Mouse (Mus musculus) embryonic facial prominence, embryonic 13.5 days (tissue): ENCODE results near the gene Zfp287. TPM values are rescaled to one million over a fixed set of nuclear protein-coding genes. Genes with fewer than 3 reads are reported as not detected.

Source experiments
- ATAC-seq: fragments of 200-750 bp; cut with Nextera tagmentation; 2 replicates; pipeline ENCODE4 v1.8.0; 2017; ENCODE audit warnings: low read depth; ENCODE audit not compliant: insufficient number of reproducible peaks, insufficient read depth, low FRiP score, low TSS enrichment
- H3K27ac ChIP-seq: fragments of 300-500 bp; sonication (generic); 2 replicates; pipeline ENCODE4 v1.5.1; 2015; ENCODE audit warnings: moderate library complexity, mild to moderate bottlenecking, inconsistent platforms
- H3K27me3 ChIP-seq: fragments of 300-500 bp; sonication (generic); 2 replicates; pipeline ENCODE4 v1.6.1; 2015; ENCODE audit warnings: mild to moderate bottlenecking, inconsistent platforms
- H3K36me3 ChIP-seq: fragments of 300-500 bp; sonication (generic); 2 replicates; pipeline ENCODE4 v1.6.1; 2015; ENCODE audit warnings: mild to moderate bottlenecking, inconsistent platforms
- H3K4me1 ChIP-seq: fragments of 300-500 bp; sonication (generic); 2 replicates; pipeline ENCODE4 v1.6.1; 2015; ENCODE audit warnings: inconsistent platforms
- H3K4me2 ChIP-seq: fragments of 300-500 bp; sonication (generic); 2 replicates; pipeline ENCODE4 v1.6.1; 2015; ENCODE audit warnings: moderate library complexity, mild to moderate bottlenecking, inconsistent platforms
- H3K4me3 ChIP-seq: fragments of 300-500 bp; sonication (generic); 2 replicates; pipeline ENCODE4 v1.5.1; 2015; ENCODE audit warnings: mild to moderate bottlenecking, inconsistent platforms
- H3K9ac ChIP-seq: fragments of 300-500 bp; sonication (generic); 2 replicates; pipeline ENCODE4 v1.6.1; 2015; ENCODE audit warnings: mild to moderate bottlenecking, inconsistent platforms
- H3K9me3 ChIP-seq: fragments of 300-500 bp; sonication (generic); 2 replicates; pipeline ENCODE4 v1.6.1; 2016; ENCODE audit warnings: inconsistent platforms
- WGBS: fragments of 180-500 bp; shearing (Covaris S2); methylation state at CpG from one replicate; pipeline ENCODE4 v1.1.7; 2015; ENCODE audit warnings: mixed read lengths; 5-methylcytosine and 5-hydroxymethylcytosine counted together
- polyA plus RNA-seq: library from polyadenylated mRNA; unstranded; fragments of >200 nt; fragmentation: Nextera tagmentation; extraction: Ambion mirVana; gene quantifications from 2 replicates; pipeline ENCODE4 v1.2.1, GENCODE M21; 2015

The Zfp287 gene
- polyA plus RNA-seq, 1 experiment from 2014 or later: 14.4 TPM

DNA sequence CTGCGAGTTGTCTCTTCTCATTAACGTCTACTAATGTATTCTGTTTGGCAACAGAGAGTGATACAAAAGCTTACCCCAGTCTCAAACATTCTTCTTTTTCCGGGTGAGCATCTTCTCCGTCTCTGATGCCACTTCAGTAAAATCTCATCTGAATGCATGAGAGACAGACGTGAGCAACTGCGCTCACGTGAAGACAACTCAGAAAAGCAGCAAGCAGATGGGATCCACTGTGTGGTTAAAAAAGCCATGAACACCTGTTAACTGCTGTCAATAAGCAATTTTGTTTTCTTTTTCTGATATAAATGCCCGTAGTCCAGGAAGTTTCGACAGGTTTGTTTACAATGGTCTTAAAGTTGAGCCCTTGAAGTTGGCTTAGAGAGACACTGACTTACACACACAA is 15.5 kb upstream of the Zfp287 start:
- Histone ChIP-seq H3K36me3 (no peaks in the 10 kb centered on the region), H3K9me3 (no peaks in the 10 kb centered on the region), H3K27me3 (peaks cover 37% of the 10 kb centered on the region), H3K4me3 (no peak overlapping the region), H3K27ac (no peak overlapping the region), H3K9ac (no peak overlapping the region), H3K4me1 (peaks cover 9% of the 10 kb centered on the region; the same call in 1 of the 2 replicates), H3K4me2 (no peak overlapping the region)
- WGBS: 61% methylated on average over 9 of the region's 9 CpGs
- no peak for ATAC-seq

- H3K27ac ChIP-seq: no peak overlapping the region
- H3K4me3 ChIP-seq: peak overlapping the region; percentile 36
- ATAC-seq: no peak
- 0 out of 2 replicates have a peak overlapping the region, but pooled peaks have one; percentile 40 for H3K9ac ChIP-seq
- H3K27me3 ChIP-seq: peaks cover 33% of the 10 kb centered on the region
- WGBS: 2% methylated on average over 27 of the region's 27 CpGs
- peak overlapping the region; percentile 64 for H3K4me2 ChIP-seq
- H3K36me3 ChIP-seq: no peaks in the 10 kb centered on the region
- H3K9me3 ChIP-seq: no peaks in the 10 kb centered on the region
- H3K4me1 ChIP-seq: peaks cover 18% of the 10 kb centered on the region
Observed at GRCm38 (mm10) chr11:62746001-62746533, 14.4 kb upstream of the Zfp287 start.

GRCm38 (mm10) chr11:62744103-62744502 is 12.4 kb upstream of the Zfp287 start:
- 46% methylated on average over 5 of the region's 5 CpGs for WGBS
- Histone ChIP-seq H3K4me3 (no peak overlapping the region), H3K4me1 (peaks cover 18% of the 10 kb centered on the region), H3K27me3 (peaks cover 33% of the 10 kb centered on the region), H3K27ac (no peak overlapping the region), H3K9me3 (no peaks in the 10 kb centered on the region), H3K36me3 (no peaks in the 10 kb centered on the region), H3K4me2 (no peak overlapping the region), H3K9ac (no peak overlapping the region)
- no peak for ATAC-seq

GRCm38 (mm10) chr11:62742261-62742957 is 10.7 kb upstream of the Zfp287 start:
- no peak overlapping the region for H3K9ac ChIP-seq
- peak overlapping the region; percentile 9; the same call in 1 of the 2 replicates for H3K4me2 ChIP-seq
- H3K27me3 ChIP-seq: peaks cover 21% of the 10 kb centered on the region
- no peak for ATAC-seq
- peaks cover 18% of the 10 kb centered on the region for H3K4me1 ChIP-seq
- H3K9me3 ChIP-seq: no peaks in the 10 kb centered on the region
- no peak overlapping the region for H3K4me3 ChIP-seq
- peak overlapping the region; percentile 66; the same call in 1 of the 2 replicates for H3K27ac ChIP-seq
- H3K36me3 ChIP-seq: no peaks in the 10 kb centered on the region
- WGBS: 27% methylated on average over 10 of the region's 10 CpGs

DNA sequence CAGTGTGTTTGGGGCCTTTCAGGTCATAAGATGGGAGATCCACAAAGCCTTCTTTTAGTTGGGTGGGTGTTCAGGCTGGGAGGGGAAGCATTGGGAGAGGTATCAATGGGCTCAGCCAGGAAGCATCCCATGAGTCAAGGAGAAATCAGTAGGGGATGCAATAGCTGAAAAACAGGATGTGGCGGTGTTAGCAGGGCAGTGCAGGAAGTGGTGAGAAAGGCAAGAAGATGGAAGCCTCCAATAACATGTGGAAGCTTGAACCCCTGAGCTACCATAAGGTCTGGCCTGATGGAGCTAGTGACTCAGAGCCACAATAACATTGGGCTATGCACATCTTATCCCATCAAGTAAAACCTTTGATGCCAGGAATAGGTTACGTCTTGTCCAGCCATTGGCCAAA is 9.5 kb upstream of the Zfp287 start:
- WGBS: 86% methylated on average over 2 of the region's 2 CpGs
- no peak for ATAC-seq
- H3K9ac ChIP-seq: no peak overlapping the region
- no peaks in the 10 kb centered on the region for H3K36me3 ChIP-seq
- no peaks in the 10 kb centered on the region for H3K9me3 ChIP-seq
- no peak overlapping the region for H3K4me3 ChIP-seq
- H3K27ac ChIP-seq: no peak overlapping the region
- H3K4me1 ChIP-seq: peaks cover 13% of the 10 kb centered on the region
- H3K27me3 ChIP-seq: peaks cover 8% of the 10 kb centered on the region
- H3K4me2 ChIP-seq: no peak overlapping the region

DNA sequence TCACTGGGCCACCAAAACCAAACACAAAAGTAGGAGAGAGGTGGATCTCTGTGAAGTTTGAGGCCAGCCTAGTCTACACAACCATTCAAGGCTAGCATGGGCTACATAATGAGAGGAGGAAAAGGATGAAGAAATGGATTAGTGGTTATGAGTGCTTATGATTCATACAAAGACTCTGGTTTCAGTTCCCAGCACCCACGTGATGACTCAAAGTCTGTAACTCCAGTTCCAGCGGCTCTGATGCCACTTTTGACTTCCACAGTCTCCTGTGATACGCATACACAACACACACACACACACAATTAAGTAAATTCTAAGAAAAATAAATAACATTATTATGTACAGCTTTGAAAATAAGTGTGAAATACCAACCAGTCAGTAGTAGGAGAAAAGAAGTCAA is 960 bp upstream of the Zfp287 start:
- no peak overlapping the region for H3K4me2 ChIP-seq
- no peak overlapping the region for H3K4me3 ChIP-seq
- no peak overlapping the region for H3K27ac ChIP-seq
- ATAC-seq: no peak
- no peaks in the 10 kb centered on the region for H3K9me3 ChIP-seq
- H3K27me3 ChIP-seq: no peaks in the 10 kb centered on the region
- H3K36me3 ChIP-seq: peaks cover 15% of the 10 kb centered on the region
- 80% methylated on average over 3 of the region's 3 CpGs for WGBS
- H3K9ac ChIP-seq: no peak overlapping the region
- H3K4me1 ChIP-seq: peaks cover 12% of the 10 kb centered on the region

DNA sequence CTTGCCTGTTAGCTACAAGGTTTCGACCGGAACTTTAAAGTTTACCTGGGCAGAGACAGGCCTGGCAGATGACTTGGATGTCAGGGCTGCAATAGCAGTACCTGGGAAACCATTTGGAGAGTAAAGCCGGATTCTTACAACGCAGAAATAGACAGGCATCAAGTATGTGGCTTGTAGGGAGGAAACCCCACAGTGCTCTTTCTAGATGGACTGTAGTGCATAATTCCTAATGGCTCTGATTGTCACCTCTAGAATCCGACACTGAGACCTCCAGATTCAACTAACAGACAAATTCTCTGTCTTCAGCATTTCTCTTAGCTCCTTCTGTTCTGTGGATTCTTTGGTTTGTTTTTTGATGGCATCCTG is 300 bp upstream of the Zfp287 start:
- WGBS: 11% methylated on average over 5 of the region's 5 CpGs
- no peak overlapping the region for H3K9ac ChIP-seq
- peaks cover 12% of the 10 kb centered on the region for H3K4me1 ChIP-seq
- ATAC-seq: no peak
- H3K36me3 ChIP-seq: peaks cover 22% of the 10 kb centered on the region
- H3K9me3 ChIP-seq: no peaks in the 10 kb centered on the region
- H3K4me3 ChIP-seq: peak overlapping the region; percentile 85
- no peaks in the 10 kb centered on the region for H3K27me3 ChIP-seq
- peak overlapping the region; percentile 79 for H3K4me2 ChIP-seq
- no peak overlapping the region for H3K27ac ChIP-seq

DNA sequence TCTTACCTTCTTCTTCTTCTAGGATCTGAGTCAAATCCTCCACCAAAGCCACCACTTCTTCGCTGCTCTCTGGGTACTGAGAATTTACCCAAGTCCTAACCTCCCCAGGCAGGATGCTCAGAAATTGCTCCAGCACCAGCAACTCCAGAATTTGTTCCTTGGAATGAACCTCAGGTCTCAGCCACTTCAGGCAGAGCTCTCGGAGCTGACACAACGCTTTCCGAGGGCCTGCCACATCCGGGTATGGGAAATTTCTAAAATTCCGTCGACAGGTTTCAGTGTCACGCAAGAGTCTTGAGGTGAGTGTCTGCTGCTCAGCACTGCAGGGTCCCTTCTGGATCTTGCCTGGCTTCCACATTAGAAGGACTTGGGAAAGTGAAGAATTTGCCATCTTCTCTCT is 3.4 kb downstream of the Zfp287 start:
- no peak for ATAC-seq
- Histone ChIP-seq H3K27me3 (no peaks in the 10 kb centered on the region), H3K9ac (no peak overlapping the region), H3K36me3 (peaks cover 50% of the 10 kb centered on the region), H3K9me3 (no peaks in the 10 kb centered on the region), H3K4me3 (no peak overlapping the region), H3K4me2 (no peak overlapping the region), H3K4me1 (peaks cover 12% of the 10 kb centered on the region), H3K27ac (no peak overlapping the region)
- 89% methylated on average over 8 of the region's 8 CpGs for WGBS

GRCm38 (mm10) chr11:62710657-62711056 is 21.0 kb downstream of the Zfp287 start:
- WGBS: 93% methylated on average over 5 of the region's 5 CpGs
- Histone ChIP-seq H3K27me3 (no peaks in the 10 kb centered on the region), H3K4me2 (no peak overlapping the region), H3K9me3 (no peaks in the 10 kb centered on the region), H3K9ac (no peak overlapping the region), H3K4me1 (no peaks in the 10 kb centered on the region), H3K36me3 (peaks cover 40% of the 10 kb centered on the region), H3K27ac (no peak overlapping the region), H3K4me3 (no peak overlapping the region)
- ATAC-seq: no peak

DNA sequence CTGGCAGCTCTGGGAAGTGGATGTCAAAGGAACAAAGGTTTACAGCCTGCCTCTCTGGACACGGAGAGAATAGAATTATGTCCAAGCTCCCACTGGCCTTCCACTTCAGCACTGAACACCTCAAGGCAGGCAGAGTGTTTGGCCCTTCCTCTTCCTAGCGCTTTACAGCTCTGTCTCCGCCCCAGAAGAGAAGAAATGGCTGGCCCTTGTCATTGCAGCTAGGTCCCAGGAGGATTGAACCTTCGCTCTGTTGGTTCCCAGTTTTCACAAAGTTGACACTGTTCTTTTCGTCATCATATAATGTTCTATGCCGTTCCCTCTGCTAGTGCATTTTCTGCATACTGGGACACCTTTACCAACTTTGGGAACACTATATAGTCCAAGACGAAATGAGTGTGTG is 23.5 kb downstream of the Zfp287 start:
- no peak overlapping the region for H3K27ac ChIP-seq

DNA sequence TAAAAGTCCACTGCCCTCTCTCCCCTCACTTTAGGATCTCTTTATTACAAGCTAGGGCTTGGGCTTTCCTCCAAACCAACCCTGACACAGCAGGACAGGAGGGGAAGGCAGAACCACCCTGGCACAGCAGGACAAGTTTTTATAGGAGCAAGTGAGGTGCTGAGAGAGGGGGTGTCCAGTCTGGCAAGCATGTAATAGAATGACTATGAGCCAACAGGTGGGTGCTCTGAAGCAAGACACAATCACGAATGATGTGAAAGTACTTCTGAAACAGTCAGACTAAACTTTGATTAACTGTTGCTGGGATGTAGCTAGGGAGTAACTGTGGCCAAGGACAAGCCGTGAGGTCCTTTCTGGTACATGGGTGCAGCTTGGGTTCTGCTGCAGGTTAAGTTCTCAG is 25.6 kb downstream of the Zfp287 start:
- no peak overlapping the region for H3K9ac ChIP-seq
- peaks cover 5% of the 10 kb centered on the region for H3K36me3 ChIP-seq
- WGBS: 92% methylated on average over 2 of the region's 2 CpGs
- ATAC-seq: no peak
- H3K27ac ChIP-seq: no peak overlapping the region
- no peaks in the 10 kb centered on the region for H3K9me3 ChIP-seq
- H3K27me3 ChIP-seq: no peaks in the 10 kb centered on the region
- H3K4me1 ChIP-seq: no peaks in the 10 kb centered on the region
- H3K4me3 ChIP-seq: no peak overlapping the region
- H3K4me2 ChIP-seq: no peak overlapping the region

More for the DNA sequence above, 23.5 kb downstream of the Zfp287 start:
- H3K36me3 ChIP-seq: peaks cover 21% of the 10 kb centered on the region
- H3K4me1 ChIP-seq: no peaks in the 10 kb centered on the region
- H3K9ac ChIP-seq: no peak overlapping the region
- no peak for ATAC-seq
- no peaks in the 10 kb centered on the region for H3K9me3 ChIP-seq
- H3K4me2 ChIP-seq: no peak overlapping the region
- WGBS: 84% methylated on average over 7 of the region's 7 CpGs
- no peaks in the 10 kb centered on the region for H3K27me3 ChIP-seq
- H3K4me3 ChIP-seq: no peak overlapping the region

- no peak for ATAC-seq
- no peaks in the 10 kb centered on the region for H3K27me3 ChIP-seq
- no peaks in the 10 kb centered on the region for H3K9me3 ChIP-seq
- H3K9ac ChIP-seq: no peak overlapping the region
- WGBS: 80% methylated on average over 1 of the region's 1 CpGs
- no peak overlapping the region for H3K27ac ChIP-seq
- no peak overlapping the region for H3K4me2 ChIP-seq
- no peak overlapping the region for H3K4me3 ChIP-seq
- no peaks in the 10 kb centered on the region for H3K4me1 ChIP-seq
- no peaks in the 10 kb centered on the region for H3K36me3 ChIP-seq
Observed at GRCm38 (mm10) chr11:62701218-62701617, 30.5 kb downstream of the Zfp287 start.
